Mouse (Mus musculus): ENCODE data around the gene Gm11172.
"Not testable (repeated sequence)": the region's sequence is repeated elsewhere in the genome, so short reads cannot be mapped to it uniquely, and the experiment has no call there.

The Gm11172 gene

DNA sequence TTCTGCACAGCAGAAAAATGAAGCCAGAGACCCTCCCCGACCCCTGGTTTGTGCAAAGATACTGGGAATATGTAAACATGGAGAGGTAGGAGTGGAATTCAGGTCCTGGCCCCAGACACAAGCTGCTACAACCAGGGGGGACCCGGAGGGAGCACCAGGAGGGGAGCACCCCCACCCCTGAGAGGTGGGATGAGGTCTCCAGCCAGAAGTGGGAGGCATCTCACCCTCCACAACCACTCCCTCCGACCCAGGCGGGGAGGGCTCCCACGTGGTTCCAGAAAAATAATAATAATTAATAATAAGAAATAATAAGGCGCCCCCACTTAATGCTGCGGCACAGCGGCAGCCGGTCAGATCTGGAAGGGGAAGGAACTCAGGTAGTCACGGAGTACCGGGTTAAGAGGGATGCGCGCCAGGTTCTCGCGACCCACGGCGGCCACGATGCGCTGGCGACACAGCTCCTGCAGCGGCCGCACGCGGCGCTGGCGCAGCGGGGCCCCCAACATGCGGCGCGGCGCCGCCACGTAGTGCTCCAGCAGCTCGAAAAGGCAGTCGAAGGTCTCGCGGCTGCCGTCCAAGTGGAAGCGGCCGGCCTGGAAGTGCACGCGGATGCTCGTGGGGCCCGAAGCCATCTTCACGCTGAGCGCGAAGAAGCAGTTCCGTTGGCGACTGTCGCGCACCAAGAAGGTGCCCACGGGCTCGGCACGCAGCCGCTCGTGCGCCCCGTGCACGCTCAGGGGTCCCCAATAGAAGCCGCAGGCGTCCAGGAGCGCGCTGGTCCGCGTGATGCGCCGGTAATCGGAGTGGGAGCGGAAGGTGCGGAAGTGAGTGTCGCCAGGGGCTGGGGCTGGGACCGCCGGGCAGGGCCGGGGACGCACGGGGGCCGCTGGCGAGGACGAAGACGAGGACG, 28.6 kb upstream of the Gm11172 start:
- in situ Hi-C loops (cut with MboI; ENCODE audit: low pct_unique_long_range_greater_than_20kb in 1 of 2, low sequenced_read_pairs in 2 of 2, unreplicated experiment in 1 of 2): no loop called here

DNA sequence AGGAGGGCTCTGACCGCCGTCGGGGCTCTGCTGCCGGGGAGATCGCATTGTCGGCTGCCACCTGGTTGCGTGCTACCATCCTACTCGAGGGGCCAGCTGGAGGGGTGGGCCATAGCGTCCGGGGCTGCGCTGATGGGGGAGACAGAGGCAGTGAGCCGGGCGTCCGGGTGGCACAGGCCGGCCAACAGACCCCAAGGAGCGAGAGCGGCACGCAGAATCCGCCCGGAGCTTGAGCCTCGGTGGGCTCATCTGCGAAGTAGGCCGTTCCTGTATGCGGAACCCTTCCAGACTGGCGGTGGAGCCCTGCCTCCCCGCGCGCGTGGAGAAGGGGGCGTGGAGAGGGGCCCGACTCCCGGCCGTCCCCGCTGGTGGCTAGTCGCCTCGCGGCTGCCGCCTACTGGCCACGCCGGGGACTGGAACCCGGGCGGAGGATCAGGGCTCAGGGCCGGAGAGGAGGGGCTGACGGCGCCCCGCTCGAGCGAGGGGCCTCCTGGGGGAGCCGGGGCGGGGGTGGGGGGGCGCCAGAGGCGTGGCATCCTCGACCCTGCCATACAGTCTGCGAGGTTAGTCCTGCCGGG, 27.8 kb upstream of the Gm11172 start:
- in situ Hi-C loops (cut with MboI; ENCODE audit: low pct_unique_long_range_greater_than_20kb in 1 of 2, low sequenced_read_pairs in 2 of 2, unreplicated experiment in 1 of 2): no loop called here

DNA sequence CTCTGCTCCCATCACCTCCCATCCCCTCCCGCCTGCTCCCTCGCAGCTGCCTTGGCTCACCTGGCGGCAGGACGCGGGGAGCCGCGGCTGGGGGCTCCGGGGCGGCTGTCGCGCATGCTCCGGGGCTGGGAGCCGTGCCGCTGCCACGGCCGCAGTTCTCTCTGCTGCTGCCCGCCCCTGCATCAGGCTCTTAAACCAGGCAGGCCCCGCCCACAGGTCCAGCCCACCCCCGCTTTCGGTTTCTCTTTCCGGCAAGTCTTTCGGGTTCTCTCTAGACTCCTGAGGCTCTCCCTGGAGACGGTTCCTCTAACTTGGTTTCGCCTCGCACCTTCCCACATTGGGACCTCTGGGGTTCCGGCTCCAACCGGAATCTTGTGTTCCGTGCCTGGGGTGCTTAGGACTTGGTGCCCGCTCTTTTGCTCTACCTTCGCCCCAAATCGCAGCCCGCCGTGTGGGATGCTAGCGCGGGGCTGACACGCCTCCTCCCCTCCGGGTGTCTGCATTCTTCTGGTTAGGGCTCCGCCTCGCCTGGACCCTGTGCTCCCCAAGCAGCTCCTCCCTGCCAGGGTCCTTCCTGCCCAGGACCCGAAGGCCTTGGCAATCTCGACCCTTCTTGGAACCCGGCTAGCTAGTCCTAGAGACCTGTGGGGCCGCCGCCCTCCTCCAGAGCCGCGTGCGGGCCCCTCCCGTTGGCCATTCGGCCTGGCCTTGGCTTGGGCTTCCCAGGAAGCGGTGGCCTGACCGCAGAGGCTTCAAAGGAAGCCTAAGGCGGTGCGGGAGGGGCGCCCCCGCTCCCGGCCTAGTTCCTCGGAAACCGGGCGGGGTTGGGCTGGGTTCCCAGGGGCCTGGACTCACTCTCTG, 27.1 kb upstream of the Gm11172 start, which contains the start of gene Socs1:
TSS of gene Socs1 (minus strand) at position 166 of the 861 bp plus-strand sequence.
- in situ Hi-C loops (cut with MboI; ENCODE audit: low pct_unique_long_range_greater_than_20kb in 1 of 2, low sequenced_read_pairs in 2 of 2, unreplicated experiment in 1 of 2): no loop called here

DNA sequence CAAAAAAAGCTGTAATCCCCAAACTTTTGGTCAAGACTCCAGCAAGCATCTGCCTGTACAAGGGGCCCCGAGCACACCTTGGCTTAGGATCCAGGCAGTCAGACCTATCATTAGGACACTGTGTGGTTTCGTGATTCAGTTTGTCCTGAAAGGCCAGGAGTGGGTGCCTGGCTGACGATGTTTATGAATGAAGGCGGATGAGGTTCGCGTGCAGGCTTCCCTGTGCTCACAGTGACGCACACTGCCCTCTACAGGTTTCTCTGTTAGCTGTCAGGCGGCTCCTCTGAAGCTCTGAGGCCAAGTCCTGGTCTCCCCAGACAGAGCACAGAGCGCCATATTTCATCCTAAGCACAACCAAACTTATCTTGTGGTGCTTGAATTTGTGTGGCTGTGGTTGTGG, 26.4 kb upstream of the Gm11172 start:
- in situ Hi-C loops (cut with MboI; ENCODE audit: low pct_unique_long_range_greater_than_20kb in 1 of 2, low sequenced_read_pairs in 2 of 2, unreplicated experiment in 1 of 2): no loop called here

DNA sequence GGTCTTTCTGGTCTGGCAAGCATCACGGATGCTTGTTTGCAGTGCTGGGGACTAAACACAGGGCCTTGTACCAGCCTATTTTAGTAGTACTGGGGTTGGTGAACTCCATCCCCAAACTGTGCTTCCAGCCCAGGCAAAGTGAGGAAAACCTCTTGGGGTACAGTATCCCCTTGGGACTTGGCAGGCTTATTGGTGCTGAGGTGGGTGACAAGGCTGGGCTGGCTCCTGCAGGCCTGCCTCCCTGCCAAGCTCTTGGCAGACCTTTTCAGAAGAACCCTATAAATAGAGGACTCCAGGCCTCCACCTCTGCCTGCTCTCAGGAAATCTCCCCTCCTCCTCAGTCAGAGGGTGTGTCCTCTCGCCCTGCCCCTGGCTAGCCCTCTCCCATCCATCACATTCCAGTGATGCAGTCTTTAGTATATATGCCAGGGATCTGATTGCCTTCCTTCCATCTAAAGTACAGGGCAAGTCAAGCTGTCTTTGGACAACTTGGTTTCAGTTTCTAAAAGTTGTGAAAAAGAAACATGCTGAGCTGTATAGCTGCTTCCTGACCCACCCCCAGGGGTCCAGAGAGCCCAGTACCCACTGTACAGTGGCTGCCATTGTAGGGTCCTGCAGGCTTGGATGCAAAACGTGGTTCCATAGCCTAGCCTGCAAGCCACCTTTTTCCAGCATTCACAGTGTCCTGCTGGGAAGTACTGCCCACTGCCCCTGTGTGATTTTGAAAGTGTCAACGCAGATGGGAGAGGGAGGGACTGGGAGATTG, 25.8 kb upstream of the Gm11172 start:
- in situ Hi-C loops (cut with MboI; ENCODE audit: low pct_unique_long_range_greater_than_20kb in 1 of 2, low sequenced_read_pairs in 2 of 2, unreplicated experiment in 1 of 2): no loop called here

DNA sequence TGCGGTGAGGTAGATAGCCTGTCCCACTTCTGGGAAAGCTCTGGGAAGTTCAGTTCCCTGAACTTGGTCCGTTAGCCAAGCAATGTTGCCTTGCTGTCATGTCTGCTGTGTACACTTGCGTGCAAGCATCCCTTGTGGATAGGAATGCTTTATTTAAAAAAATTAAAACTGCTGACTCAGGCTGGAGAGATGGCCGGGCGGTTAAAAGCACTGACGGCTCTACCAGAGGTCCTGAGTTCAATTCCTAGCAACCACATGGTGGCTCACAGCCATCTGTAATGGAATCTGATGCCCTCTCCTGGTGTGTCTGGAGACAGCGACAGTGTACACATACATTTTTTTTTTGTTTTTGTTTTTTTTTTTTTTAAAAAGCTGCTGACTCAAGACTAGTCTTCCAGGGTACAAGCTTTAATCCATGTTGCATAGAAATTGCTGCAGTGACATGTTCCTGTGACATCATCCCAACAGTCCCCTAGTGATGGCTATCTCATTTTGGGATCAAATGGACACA, 25.1 kb upstream of the Gm11172 start:
- in situ Hi-C loops (cut with MboI; ENCODE audit: low pct_unique_long_range_greater_than_20kb in 1 of 2, low sequenced_read_pairs in 2 of 2, unreplicated experiment in 1 of 2): no loop called here

DNA sequence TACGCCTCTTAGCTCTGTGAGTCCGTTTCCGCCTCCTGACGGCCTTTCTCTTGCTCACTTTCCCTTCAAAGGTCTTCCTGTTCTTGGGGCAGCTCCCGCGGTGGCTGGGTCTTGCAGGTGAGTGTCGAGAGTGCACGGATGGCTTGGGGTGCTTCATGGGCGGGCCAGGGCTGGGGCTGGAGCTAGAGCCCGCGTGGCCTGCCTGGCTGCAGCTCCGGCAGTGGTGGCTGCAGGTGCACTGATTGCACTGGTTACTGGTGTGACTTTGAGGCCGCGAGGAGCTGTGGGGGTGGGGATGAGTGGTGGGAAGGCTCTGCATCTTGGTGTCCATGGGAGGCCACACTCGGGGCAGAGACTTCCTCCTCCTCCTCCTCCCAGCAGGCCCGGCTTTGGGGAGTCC, 24.4 kb upstream of the Gm11172 start, which contains the start of gene Tnp2:
TSS of gene Tnp2 (minus strand) at position 390 of the 400 bp plus-strand sequence.
- in situ Hi-C loops (cut with MboI; ENCODE audit: low pct_unique_long_range_greater_than_20kb in 1 of 2, low sequenced_read_pairs in 2 of 2, unreplicated experiment in 1 of 2): no loop called here

DNA sequence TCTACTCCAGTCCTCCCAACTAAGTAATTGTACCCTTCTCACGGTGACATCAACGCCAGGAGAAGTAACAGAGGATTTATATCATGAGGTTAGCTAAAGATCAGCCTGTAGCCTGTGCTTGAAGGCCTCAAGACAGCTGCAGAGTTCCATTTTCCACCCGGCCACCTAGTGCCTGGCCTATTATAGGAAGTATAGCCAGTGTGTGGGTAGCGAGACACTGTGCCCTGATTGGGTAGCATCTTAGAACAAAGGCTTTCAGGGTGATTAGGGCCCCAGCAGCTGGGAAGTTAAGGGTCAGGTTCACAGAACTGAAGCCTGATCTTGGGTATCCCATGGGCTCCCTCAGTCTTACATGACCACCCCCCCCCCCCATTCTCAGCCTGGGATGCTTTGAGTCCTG, 23.8 kb upstream of the Gm11172 start:
- in situ Hi-C loops (cut with MboI; ENCODE audit: low pct_unique_long_range_greater_than_20kb in 1 of 2, low sequenced_read_pairs in 2 of 2, unreplicated experiment in 1 of 2): no loop called here

DNA sequence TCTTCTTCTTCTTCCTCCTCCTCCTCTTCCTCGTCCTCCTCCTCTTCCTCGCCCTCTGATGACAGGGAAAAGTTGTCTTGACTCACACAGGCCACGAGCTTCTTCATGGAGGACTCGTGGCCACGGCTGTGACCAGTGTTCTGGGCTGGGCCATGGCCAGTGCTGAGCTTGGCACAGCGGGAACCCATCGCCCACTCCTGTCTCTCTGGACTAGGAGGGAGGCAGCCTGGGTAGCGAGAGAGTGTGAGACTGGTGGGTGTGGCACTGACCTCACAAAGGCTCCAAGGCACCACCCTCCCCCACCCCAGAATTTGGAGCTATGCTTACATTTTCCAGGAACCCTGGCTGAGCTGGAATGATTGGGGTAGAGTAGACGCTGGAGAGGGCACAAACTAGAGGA, 22.0 kb upstream of the Gm11172 start, which contains the start of gene Prm3:
TSS of gene Prm3 (minus strand) at position 213 of the 400 bp plus-strand sequence.
- in situ Hi-C loops (cut with MboI; ENCODE audit: low pct_unique_long_range_greater_than_20kb in 1 of 2, low sequenced_read_pairs in 2 of 2, unreplicated experiment in 1 of 2): no loop called here

DNA sequence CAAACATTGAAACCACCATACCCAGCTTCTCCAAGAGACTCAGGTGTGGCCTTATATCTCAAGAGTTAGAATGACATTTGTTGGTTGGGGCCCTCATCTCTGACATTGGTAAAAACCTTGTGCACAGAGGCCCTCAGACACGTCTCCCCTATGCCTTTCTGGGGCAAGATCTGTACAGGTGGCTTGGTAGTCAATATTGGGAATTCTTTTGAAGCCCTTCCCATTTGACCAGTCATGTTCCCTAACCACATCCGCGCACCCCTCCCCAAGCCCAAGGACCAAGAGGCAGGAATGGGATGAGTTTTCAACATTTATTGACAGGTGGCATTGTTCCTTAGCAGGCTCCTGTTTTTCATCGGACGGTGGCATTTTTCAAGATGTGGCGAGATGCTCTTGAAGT, 16.7 kb upstream of the Gm11172 start, which contains the start of gene Prm2:
TSS of gene Prm2 (minus strand) at position 101 of the 400 bp plus-strand sequence.
- in situ Hi-C loops (cut with MboI; ENCODE audit: low pct_unique_long_range_greater_than_20kb in 1 of 2, low sequenced_read_pairs in 2 of 2, unreplicated experiment in 1 of 2): no loop called here

DNA sequence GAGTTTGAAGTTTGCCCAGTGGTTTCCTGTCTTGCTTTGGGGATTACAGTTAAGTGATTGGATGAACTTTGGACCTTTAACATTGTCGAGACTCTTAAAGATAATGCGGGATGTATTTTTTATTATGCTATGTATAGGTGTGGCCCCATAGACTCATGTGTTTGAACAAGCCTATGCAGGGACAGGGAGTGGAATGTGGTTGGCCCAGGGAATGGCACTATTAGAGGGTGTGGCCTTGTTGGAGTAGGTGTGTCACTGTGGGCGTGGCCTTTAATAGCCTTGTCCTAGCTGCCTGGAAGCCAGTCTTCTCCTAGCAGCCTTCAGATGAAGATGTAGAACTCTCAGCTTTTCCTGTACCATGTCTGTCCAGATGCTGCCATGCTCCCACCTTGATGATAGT, 10.3 kb upstream of the Gm11172 start:
- in situ Hi-C loops (cut with MboI; ENCODE audit: low pct_unique_long_range_greater_than_20kb in 1 of 2, low sequenced_read_pairs in 2 of 2, unreplicated experiment in 1 of 2): not testable (repeated sequence)

DNA sequence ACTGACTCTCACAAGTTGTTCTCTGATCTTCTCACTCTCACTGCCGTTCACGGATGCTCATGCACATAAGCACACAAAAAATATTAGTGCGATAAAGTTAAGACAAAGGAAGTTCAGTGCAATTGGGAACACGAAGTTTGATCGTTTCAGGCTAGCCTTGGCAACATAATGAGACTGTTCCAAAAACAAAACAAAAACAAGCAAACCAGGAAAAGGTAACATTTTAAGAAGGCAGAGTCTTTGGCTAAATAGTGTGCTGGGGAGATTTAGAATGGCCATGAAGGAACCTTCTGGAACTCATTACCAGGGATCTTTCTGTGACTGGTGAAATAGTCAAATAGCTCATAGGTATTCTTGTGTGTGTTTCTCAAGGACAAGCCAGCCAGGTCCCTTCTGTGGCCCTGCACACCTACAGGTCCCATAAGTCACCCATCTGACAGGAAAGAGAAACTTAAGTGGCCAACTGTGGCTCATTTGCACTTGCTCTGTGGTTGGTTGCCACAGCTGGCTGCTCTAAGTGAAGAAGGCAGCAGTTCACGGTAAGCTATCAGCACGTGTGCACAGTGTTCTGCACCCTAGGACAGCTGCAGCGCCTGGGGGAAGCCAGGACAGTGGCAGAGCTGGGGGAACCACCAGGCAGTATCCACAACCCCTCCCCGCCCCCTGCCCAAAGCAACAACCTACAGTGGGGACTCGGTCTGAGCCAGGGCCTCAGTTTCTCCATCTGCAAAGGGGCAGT, 6.8 kb upstream of the Gm11172 start, which contains the start of gene Prm1:
TSS of gene Prm1 (minus strand) at position 51 of the 739 bp plus-strand sequence.
- in situ Hi-C loops (cut with MboI; ENCODE audit: low pct_unique_long_range_greater_than_20kb in 1 of 2, low sequenced_read_pairs in 2 of 2, unreplicated experiment in 1 of 2): no loop called here

DNA sequence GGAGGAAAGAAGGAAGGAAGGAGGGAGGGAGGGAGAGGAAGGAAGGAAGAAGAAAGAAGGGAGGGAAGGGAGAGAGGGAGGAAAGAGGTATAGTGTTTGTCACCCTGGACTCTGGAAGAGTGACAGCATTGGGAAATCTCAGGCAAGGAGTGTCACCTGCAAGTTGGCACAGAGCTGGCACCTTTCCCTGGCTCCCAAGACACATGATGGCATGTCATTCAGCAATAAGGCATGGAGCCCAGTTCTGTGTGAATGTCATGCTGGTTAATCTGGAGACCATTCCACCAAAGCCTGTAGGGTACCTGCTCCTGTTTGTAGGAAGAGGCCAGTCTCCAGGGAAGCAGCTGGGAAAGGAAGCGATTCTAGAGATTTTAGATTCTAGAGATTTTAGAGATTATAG, 2.3 kb upstream of the Gm11172 start:
- in situ Hi-C loops (cut with MboI; ENCODE audit: low pct_unique_long_range_greater_than_20kb in 1 of 2, low sequenced_read_pairs in 2 of 2, unreplicated experiment in 1 of 2): no loop called here

DNA sequence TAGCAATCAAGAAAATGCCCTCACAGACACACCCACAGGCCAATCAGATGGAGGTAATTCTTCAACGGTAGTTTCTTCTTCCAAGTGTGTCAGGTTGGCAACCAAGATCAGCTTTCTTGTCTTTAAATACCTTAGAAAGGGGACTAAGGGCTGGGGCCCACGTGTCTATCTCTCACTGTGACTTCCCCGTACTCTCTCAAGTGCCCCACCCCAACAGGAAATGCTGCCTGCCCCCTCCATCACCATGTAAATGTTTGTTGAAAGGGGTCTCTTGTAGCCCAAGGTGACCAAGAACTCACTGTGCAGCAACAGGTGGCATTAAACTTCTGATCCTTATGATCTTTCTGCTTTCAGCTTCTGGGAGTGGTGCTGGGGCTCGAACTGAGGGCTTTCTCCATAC, 1.0 kb downstream of the Gm11172 start:
- in situ Hi-C loops (cut with MboI; ENCODE audit: low pct_unique_long_range_greater_than_20kb in 1 of 2, low sequenced_read_pairs in 2 of 2, unreplicated experiment in 1 of 2): no loop called here

DNA sequence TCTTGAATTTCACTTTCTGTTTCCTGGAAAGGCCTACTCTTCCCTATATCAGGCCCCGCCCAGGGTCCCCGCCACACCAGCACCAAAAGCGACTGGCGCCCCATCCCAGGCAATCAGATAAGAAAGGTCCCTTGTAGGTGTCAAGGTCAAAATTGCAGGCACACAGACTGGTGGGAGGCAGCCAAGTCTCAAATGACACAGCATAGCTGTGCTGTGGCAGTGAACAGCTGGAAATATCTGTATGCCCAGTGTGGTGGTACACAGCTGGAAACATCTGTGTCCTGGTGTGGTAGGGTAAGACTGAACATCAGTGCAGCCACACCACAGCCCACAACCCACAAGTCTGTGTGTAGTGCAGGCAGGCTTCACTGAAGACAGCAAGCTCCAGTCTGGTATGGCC, 2.1 kb downstream of the Gm11172 start:
- in situ Hi-C loops (cut with MboI; ENCODE audit: low pct_unique_long_range_greater_than_20kb in 1 of 2, low sequenced_read_pairs in 2 of 2, unreplicated experiment in 1 of 2): no loop called here

DNA sequence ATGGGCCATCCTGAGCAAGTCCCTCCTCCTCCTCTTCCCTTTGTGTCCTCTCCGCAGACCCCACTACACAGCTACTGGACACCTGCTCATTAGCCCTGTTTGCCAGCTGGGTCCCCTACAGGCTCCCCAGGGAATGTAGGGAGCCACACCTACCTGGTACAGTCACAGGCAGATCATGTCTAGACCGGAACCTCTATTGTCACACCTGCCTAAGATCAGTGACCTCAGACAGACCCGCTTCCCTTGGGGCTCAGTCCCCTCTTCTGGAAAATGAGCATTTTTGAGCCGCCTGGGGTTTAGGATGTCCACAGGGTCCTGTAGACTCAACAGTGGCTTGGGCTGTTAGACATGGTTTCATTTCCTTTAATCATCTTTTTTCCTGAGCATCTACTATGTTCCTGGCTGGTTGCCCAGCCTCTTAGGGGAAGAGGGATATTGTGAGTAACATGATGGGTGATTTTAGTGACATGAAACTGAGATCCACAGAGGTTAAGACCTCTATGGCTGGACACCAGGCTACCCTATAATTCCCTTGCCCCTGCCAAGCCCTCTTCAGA, 5.9 kb downstream of the Gm11172 start:
- in situ Hi-C loops (cut with MboI; ENCODE audit: low pct_unique_long_range_greater_than_20kb in 1 of 2, low sequenced_read_pairs in 2 of 2, unreplicated experiment in 1 of 2): no loop called here

DNA sequence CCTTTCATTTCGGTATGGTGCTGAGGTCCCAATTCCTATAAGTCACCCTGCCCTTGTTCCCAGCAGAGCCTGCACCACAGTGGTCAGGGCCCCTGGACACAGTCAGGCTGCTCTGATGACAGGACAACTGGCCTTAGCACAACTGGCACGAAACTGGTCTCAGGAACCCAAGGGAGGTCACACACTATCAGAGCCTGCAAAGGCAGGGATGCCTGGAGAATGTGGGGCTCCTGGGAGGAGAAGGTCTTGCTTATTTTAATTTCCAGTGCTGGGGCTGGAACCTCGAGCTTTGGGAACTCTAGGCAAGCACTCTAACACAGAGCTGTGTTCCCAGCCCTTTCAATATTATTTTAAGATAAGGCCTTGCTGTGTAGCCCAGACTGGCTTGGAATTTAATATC, 7.3 kb downstream of the Gm11172 start:
- in situ Hi-C loops (cut with MboI; ENCODE audit: low pct_unique_long_range_greater_than_20kb in 1 of 2, low sequenced_read_pairs in 2 of 2, unreplicated experiment in 1 of 2): no loop called here

All from mouse embryonic stem cell (cell line).